Mouse (Mus musculus) hindbrain, embryonic 16.5 days (tissue): Measurements from ENCODE around the gene Pgm5. TPM values are rescaled to one million over a fixed set of nuclear protein-coding genes. Genes with fewer than 3 reads are reported as not detected.

Experiments used
- ATAC-seq: fragments of 200-750 bp; cut with Nextera tagmentation; 2 replicates; pipeline ENCODE4 v1.8.0; 2017; ENCODE audit warnings: moderate TSS enrichment, moderate library complexity
- H3K27ac ChIP-seq: fragments of 300-500 bp; sonication (generic); 2 replicates; pipeline ENCODE4 v1.5.1; 2014; ENCODE audit warnings: low read depth, mild to moderate bottlenecking, control low read depth, low read length, moderate library complexity
- H3K27me3 ChIP-seq: fragments of 300-500 bp; sonication (generic); replicated peaks from 2 replicates; pipeline ENCODE4 v1.6.1; 2014; ENCODE audit warnings: low read length; ENCODE audit not compliant: control insufficient read depth, insufficient read depth
- H3K36me3 ChIP-seq: fragments of 300-500 bp; sonication (generic); 2 replicates; pipeline ENCODE4 v1.6.1; 2014; ENCODE audit warnings: mild to moderate bottlenecking, low read length, moderate library complexity, mixed read lengths; ENCODE audit not compliant: control insufficient read depth, insufficient read depth
- H3K4me1 ChIP-seq: fragments of 300-500 bp; sonication (generic); 2 replicates; pipeline ENCODE4 v1.6.1; 2014; ENCODE audit warnings: low read depth, low read length; ENCODE audit not compliant: control insufficient read depth, insufficient read depth
- H3K4me2 ChIP-seq: fragments of 300-500 bp; sonication (generic); 2 replicates; pipeline ENCODE4 v1.6.1; 2014; ENCODE audit warnings: mild to moderate bottlenecking, low read length, control low read depth, moderate library complexity
- H3K4me3 ChIP-seq: fragments of 300-500 bp; sonication (generic); 2 replicates; pipeline ENCODE4 v1.5.1; 2014; ENCODE audit warnings: mild to moderate bottlenecking, low read length, control low read depth, moderate library complexity
- H3K9ac ChIP-seq: fragments of 300-500 bp; sonication (generic); 2 replicates; pipeline ENCODE4 v1.6.1; 2014; ENCODE audit warnings: low read depth, mild to moderate bottlenecking, control low read depth, low read length, moderate library complexity
- H3K9me3 ChIP-seq: fragments of 300-500 bp; sonication (generic); 2 replicates; pipeline ENCODE4 v1.6.1; 2014; ENCODE audit warnings: mild to moderate bottlenecking, low read length, moderate library complexity; ENCODE audit not compliant: control insufficient read depth
- WGBS: fragments of 180-500 bp; shearing (Covaris S2); extraction: QIAGEN DNeasy Blood & Tissue Kit; methylation state at CpG from one replicate; pipeline ENCODE4 v1.1.7; 2014; 5-methylcytosine and 5-hydroxymethylcytosine counted together
- polyA plus RNA-seq: library from polyadenylated mRNA; unstranded; fragments of >200 nt; fragmentation: Nextera tagmentation; extraction: Ambion mirVana; gene quantifications from 2 replicates; pipeline ENCODE4 v1.2.1, GENCODE M21; 2015

Gene Pgm5
- polyA plus RNA-seq, 1 experiment from 2014 or later: 1.7 TPM

DNA sequence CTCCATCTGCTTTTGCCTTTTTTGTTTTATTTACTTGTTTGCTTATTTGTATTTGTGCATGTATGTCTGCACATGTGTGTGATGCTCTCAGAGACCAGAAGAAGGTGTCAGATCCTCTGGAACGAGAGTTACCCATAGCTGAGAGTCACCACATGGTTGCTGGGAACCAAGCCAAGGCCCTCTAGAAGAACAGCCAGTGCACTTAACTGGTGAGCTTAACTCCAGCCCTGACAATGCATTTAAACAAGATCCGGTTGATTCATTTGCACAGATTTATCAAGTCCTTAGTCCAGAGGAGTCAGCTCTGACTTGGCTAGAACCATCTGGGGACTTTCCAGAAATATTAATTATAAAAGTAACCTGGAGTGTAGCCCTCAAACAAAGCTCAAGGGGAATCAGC, 12.2 kb upstream of the Pgm5 start:
- ATAC-seq: no peak
- no peaks in the 10 kb centered on the region for H3K9me3 ChIP-seq
- H3K4me2 ChIP-seq: no peak overlapping the region
- no peak overlapping the region for H3K27ac ChIP-seq
- H3K4me3 ChIP-seq: no peak overlapping the region
- no peak overlapping the region for H3K9ac ChIP-seq
- WGBS: 57% methylated on average over 2 of the region's 2 CpGs
- peaks cover 3% of the 10 kb centered on the region; the same call in 1 of the 2 replicates for H3K27me3 ChIP-seq
- H3K4me1 ChIP-seq: peaks cover 3% of the 10 kb centered on the region; the same call in 1 of the 2 replicates
- H3K36me3 ChIP-seq: no peaks in the 10 kb centered on the region

DNA sequence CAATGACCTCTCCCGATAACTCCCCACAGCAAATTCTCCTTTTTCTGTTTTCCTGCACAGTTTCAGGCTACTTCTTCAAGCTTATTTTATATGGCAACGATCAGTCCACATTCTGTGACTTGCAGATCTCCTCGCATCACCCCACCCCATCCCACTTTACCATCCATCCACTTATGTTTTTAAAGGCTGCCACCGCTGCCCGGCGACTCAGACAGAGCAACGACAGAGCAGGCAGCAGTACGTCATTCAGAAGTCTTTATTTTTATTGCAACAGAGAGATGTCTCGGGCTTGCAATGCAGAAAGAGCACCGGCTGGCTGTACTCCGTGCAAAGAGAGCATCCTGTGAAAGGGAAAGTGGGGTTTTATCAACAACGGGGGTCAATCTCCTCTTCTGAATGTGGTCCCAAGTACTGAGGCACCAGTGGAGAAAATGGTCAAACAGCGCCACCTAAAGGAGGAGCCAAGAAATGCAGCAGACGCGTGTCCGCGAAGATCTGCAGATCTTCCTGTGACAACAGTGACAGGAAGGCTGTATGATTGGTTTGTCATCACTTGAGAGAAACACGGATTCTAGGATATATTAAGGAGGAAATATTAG, 9.5 kb upstream of the Pgm5 start:
- peaks cover 3% of the 10 kb centered on the region; the same call in 1 of the 2 replicates for H3K4me1 ChIP-seq
- no peaks in the 10 kb centered on the region for H3K36me3 ChIP-seq
- peak overlapping the region; percentile 41 for H3K4me3 ChIP-seq
- no peaks in the 10 kb centered on the region for H3K9me3 ChIP-seq
- no peak overlapping the region for H3K27ac ChIP-seq
- peak overlapping the region; percentile 61 for H3K9ac ChIP-seq
- peak; percentile 89 for ATAC-seq
- H3K27me3 ChIP-seq: peaks cover 3% of the 10 kb centered on the region; the same call in 1 of the 2 replicates
- WGBS: 14% methylated on average over 18 of the region's 18 CpGs
- peak overlapping the region; percentile 70 for H3K4me2 ChIP-seq

DNA sequence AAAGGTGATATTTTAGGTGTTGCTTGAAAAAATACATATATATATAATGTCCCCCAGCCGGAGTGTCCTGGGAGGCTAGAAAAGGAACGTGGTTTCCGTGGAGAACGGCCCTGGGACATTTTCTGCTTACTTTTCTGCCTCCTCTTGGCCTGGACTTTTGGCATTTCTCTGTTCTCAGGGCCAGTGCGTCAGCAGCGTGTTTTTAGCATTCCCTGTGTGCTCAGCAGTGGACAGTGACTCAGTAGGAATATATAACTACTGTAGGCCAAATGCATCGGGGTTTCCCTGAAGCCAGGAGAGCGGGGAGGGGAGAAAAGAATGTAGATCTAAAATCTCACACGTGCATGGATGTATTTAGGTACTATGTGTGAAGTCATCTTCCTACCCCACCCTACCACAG, 3.8 kb upstream of the Pgm5 start:
- no peak overlapping the region for H3K4me3 ChIP-seq
- H3K4me1 ChIP-seq: no peaks in the 10 kb centered on the region; the same call in 1 of the 2 replicates
- no peak overlapping the region for H3K9ac ChIP-seq
- H3K4me2 ChIP-seq: no peak overlapping the region
- 85% methylated on average over 9 of the region's 9 CpGs for WGBS
- H3K27me3 ChIP-seq: peaks cover 13% of the 10 kb centered on the region
- no peaks in the 10 kb centered on the region for H3K9me3 ChIP-seq
- no peaks in the 10 kb centered on the region for H3K36me3 ChIP-seq
- no peak for ATAC-seq
- H3K27ac ChIP-seq: no peak overlapping the region

DNA sequence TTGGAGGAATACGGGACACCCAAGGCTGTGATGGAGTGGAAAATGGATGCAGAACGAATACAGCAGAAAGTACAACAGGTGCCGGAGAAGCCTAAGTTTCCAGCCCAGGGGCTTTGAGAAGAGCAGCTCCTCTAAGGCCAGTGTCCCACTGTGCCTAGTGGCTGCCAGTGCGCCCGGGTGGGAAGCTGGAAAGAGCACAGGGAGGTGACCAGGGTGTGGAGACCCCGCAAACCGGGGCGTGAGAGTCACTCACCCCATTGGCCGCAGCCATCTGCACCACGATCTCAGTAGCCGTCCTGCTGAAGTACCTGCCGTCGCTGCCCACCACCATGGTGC, 411 bp downstream of the Pgm5 start:
- H3K27ac ChIP-seq: no peak overlapping the region
- no peaks in the 10 kb centered on the region for H3K9me3 ChIP-seq
- H3K36me3 ChIP-seq: no peaks in the 10 kb centered on the region
- 23% methylated on average over 10 of the region's 13 CpGs for WGBS
- H3K27me3 ChIP-seq: peaks cover 12% of the 10 kb centered on the region
- H3K4me2 ChIP-seq: peak overlapping the region; percentile 59
- no peaks in the 10 kb centered on the region; the same call in 1 of the 2 replicates for H3K4me1 ChIP-seq
- peak overlapping the region; percentile 44 for H3K4me3 ChIP-seq
- peak overlapping the region; percentile 60 for H3K9ac ChIP-seq
- peak; percentile 24; the same call in 1 of the 2 replicates for ATAC-seq

DNA sequence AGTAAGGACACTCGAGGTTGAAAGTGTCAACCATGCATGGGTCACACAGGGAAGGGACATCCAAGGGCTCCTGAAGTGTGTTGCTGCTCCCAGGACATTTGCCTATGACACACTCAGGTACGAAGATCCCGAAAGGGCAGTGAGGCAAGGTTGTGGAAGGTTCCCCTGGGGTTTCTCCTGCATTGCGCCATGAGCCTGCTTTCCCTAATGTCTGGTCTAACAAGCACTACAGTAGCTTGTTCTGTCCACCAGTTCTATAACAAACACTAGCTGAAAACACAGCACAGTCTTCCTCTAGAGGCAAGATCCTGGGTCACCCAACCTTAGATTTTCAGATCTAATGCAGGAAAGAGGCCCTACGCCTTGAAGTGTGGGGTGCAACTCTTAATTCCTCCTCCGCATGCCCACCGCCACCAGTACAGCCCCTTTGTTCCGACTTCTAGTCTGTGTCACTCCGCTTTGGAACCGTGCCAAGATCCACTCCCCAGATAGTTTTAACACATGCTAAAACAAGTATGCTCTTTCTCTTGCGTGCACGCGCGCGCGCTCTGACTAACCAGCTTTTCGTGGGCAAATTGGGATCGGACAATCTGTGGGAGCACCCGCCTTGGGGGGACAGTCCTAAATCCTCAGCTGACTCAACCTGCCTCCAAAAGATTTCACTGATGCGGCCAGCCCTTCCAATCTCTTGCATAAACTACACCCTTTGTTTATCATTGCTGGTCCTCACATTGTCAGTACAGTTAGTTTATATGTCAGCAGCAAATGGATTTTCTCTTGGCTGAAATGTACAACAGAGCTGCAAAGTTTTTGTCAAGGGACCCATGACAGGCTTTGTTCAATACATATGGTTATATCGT, 10.0 kb downstream of the Pgm5 start:
- no peaks in the 10 kb centered on the region for H3K27me3 ChIP-seq
- 53% methylated on average over 21 of the region's 21 CpGs for WGBS
- H3K4me1 ChIP-seq: peaks cover 4% of the 10 kb centered on the region; the same call in 1 of the 2 replicates
- peak; percentile 34; the same call in 1 of the 2 replicates for ATAC-seq
- no peak overlapping the region for H3K4me3 ChIP-seq
- no peaks in the 10 kb centered on the region for H3K36me3 ChIP-seq
- H3K9me3 ChIP-seq: no peaks in the 10 kb centered on the region
- H3K27ac ChIP-seq: no peak overlapping the region
- H3K9ac ChIP-seq: peak overlapping the region; percentile 2; the same call in 1 of the 2 replicates
- peak overlapping the region; percentile 40 for H3K4me2 ChIP-seq

DNA sequence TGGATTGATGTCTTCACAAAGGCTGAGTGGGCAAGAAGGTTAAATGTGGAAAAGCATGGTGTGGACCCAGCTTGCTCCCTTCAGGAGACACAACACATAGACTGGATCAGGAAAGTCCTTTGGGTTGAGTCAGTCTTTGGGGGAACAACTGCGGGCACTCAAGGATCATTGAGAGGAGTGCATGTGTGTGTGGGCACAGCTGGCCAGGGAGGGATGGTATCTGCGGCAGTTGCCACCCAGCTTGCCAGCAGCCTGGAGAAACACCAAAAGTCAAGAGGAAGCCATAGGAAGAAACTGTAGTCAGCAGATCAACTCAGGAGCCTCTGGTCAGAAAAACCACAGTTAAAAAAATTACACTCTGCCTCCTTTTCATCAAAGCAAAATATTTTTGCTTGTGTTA, 12.8 kb downstream of the Pgm5 start:
- H3K9ac ChIP-seq: no peak overlapping the region

DNA sequence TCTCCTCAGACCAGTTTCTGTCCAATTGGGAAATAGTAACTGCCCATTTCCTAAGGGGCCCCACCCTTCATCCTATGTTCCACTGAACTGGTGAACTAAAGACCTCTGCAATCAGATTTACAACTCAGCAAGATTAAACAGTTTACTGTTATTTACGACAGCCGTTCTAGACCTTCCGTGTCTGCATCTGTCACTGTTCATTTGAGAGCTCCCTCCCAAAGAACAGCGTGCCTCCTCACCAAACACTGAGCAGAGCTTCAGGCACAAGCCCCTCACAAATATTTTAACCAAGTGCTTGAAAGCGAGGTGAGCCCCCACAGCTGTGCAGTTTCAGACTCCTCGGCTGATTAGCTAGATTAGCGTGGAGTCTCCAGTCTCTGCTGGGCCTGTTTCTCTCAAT, 13.3 kb downstream of the Pgm5 start:
- H3K4me1 ChIP-seq: peaks cover 11% of the 10 kb centered on the region
- H3K9ac ChIP-seq: no peak overlapping the region
- no peaks in the 10 kb centered on the region for H3K9me3 ChIP-seq
- 64% methylated on average over 7 of the region's 7 CpGs for WGBS
- H3K27me3 ChIP-seq: no peaks in the 10 kb centered on the region
- H3K4me2 ChIP-seq: no peak overlapping the region
- H3K36me3 ChIP-seq: no peaks in the 10 kb centered on the region
- ATAC-seq: no peak
- no peak overlapping the region for H3K4me3 ChIP-seq
- no peak overlapping the region for H3K27ac ChIP-seq

More for the DNA sequence above, 12.8 kb downstream of the Pgm5 start:
- Histone ChIP-seq H3K4me1 (peaks cover 11% of the 10 kb centered on the region), H3K27me3 (no peaks in the 10 kb centered on the region), H3K36me3 (no peaks in the 10 kb centered on the region), H3K4me3 (no peak overlapping the region), H3K4me2 (no peak overlapping the region), H3K9me3 (no peaks in the 10 kb centered on the region), H3K27ac (no peak overlapping the region)
- no peak for ATAC-seq
- 93% methylated on average over 2 of the region's 2 CpGs for WGBS

DNA sequence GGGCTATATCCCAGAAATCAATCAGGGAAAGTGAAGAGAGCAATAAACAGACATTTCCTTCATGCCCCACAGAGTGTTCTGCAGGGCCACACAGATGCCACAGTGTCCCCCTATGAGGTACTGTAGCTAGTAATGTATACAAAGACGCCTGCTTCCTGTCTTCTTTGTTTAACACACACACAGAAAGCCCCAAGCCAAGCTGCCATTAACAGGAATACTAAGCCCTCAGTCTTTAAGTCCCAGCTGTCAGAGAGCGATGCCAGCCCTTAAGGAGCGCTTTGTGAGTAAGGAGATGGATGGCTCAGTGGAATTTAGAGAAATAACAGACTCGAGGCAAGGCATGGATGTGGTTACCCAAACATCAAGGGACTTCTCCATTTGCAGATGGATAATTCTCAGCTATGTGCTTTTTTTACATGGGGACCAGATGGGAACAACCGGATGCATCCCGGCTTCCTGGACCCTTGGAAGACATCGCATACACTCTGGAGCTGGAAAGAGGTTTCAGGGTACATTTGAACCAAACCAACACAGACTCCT, 16.6 kb downstream of the Pgm5 start:
- Histone ChIP-seq H3K9ac (no peak overlapping the region), H3K27ac (no peak overlapping the region), H3K4me2 (no peak overlapping the region), H3K4me1 (peaks cover 7% of the 10 kb centered on the region), H3K27me3 (no peaks in the 10 kb centered on the region), H3K4me3 (no peak overlapping the region), H3K9me3 (no peaks in the 10 kb centered on the region), H3K36me3 (no peaks in the 10 kb centered on the region)
- peak; percentile 91 for ATAC-seq
- 30% methylated on average over 7 of the region's 7 CpGs for WGBS

DNA sequence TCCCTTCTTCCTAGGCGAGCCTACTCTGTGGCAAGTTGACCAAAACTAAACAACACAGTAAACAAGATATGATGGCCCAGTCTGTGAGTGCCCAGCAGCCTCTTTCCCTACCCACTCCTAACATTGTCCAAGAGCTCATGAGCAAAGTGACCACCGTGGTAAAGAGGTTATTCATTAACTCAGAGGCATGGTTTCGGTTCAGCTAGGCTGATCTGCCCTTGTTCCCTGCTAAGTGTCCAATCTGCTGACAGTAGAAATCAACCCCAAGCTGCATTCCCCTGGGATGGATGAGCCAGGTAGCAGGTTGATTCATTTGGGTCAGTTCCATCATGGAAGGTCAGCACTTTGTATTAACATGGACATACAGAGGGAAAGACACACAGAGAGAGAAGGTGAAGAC, 19.6 kb downstream of the Pgm5 start:
- Histone ChIP-seq H3K27me3 (no peaks in the 10 kb centered on the region), H3K4me3 (no peak overlapping the region), H3K36me3 (no peaks in the 10 kb centered on the region), H3K9me3 (no peaks in the 10 kb centered on the region), H3K4me1 (peaks cover 7% of the 10 kb centered on the region), H3K9ac (no peak overlapping the region), H3K27ac (no peak overlapping the region), H3K4me2 (no peak overlapping the region)
- no peak for ATAC-seq
- 85% methylated on average over 3 of the region's 3 CpGs for WGBS
